Mouse (Mus musculus): ENCODE measurements around the gene Cyp2j13.
"Not testable (repeated sequence)": the region's sequence is repeated elsewhere in the genome, so short reads cannot be mapped to it uniquely, and the experiment has no call there.

Cyp2j13 gene

GRCm38 (mm10) chr4:96077261-96078125 lies at the start of gene Cyp2j13:
Cyp2j13 (minus strand) TSS chr4:96077546.
- no peak for DNase-seq

GRCm38 (mm10) chr4:96096841-96097240 lies 19.5 kb upstream of the Cyp2j13 start:
- DNase-seq, result no peak

- no peak for DNase-seq
These were observed 14.5 kb upstream of the Cyp2j13 start for GRCm38 (mm10) chr4:96091869-96092268.

GRCm38 (mm10) chr4:96089356-96090048 lies 12.2 kb upstream of the Cyp2j13 start:
- not testable (repeated sequence) for DNase-seq

- DNase-seq, result no peak
These were observed 962 bp upstream of the Cyp2j13 start for GRCm38 (mm10) chr4:96078308-96078707.

GRCm38 (mm10) chr4:96062045-96062444 lies 15.3 kb downstream of the Cyp2j13 start:
- no peak for DNase-seq

GRCm38 (mm10) chr4:96060106-96060505 lies 17.2 kb downstream of the Cyp2j13 start:
- no peak for DNase-seq

GRCm38 (mm10) chr4:96028412-96028811 lies 48.9 kb downstream of the Cyp2j13 start:
- no peak for DNase-seq

GRCm38 (mm10) chr4:96022803-96023202 lies 54.5 kb downstream of the Cyp2j13 start:
- DNase-seq, result no peak

- DNase-seq, result no peak
These were observed 60.5 kb downstream of the Cyp2j13 start for GRCm38 (mm10) chr4:96016875-96017274.

- DNase-seq, result not testable (repeated sequence)
These were observed 95.1 kb downstream of the Cyp2j13 start for GRCm38 (mm10) chr4:95982221-95982620.

All from lung, postnatal 14 days (tissue).